Mouse (Mus musculus): ENCODE results near the gene Lkaaear1. TPM values are rescaled to one million over a fixed set of nuclear protein-coding genes. Genes with fewer than 3 reads are reported as not detected.

The Lkaaear1 gene
- total RNA-seq, 2 experiments from 2014 or later = not detected

GRCm38 (mm10) chr2:181684713-181685112 is 13.5 kb downstream of the Lkaaear1 start:
- ATAC-seq (replicated peaks; ENCODE audit: poor library complexity) = peak; percentile 26; the same call in 1 of the 2 replicates

- no peak for ATAC-seq (replicated peaks; ENCODE audit: poor library complexity)
These were observed 14.9 kb downstream of the Lkaaear1 start for GRCm38 (mm10) chr2:181683381-181683780.

GRCm38 (mm10) chr2:181681978-181682377 is 16.3 kb downstream of the Lkaaear1 start:
- ATAC-seq (replicated peaks; ENCODE audit: poor library complexity) = no peak

GRCm38 (mm10) chr2:181680716-181681117 is 17.5 kb downstream of the Lkaaear1 start:
- ATAC-seq (replicated peaks; ENCODE audit: poor library complexity) = peak; percentile 16

GRCm38 (mm10) chr2:181679951-181680715 is 18.1 kb downstream of the Lkaaear1 start, which contains the start of gene Tcea2:
Gene Tcea2, plus strand, starts transcription at chr2:181680310.
- ATAC-seq (replicated peaks; ENCODE audit: poor library complexity) = peak; percentile 47

GRCm38 (mm10) chr2:181678780-181679179 is 19.5 kb downstream of the Lkaaear1 start:
- peak; percentile 76 for ATAC-seq (replicated peaks; ENCODE audit: poor library complexity)

- no peak for ATAC-seq (replicated peaks; ENCODE audit: poor library complexity)
These were observed 20.5 kb downstream of the Lkaaear1 start for GRCm38 (mm10) chr2:181677755-181678098.

GRCm38 (mm10) chr2:181677096-181677754 is 21.0 kb downstream of the Lkaaear1 start:
- no peak for ATAC-seq (replicated peaks; ENCODE audit: poor library complexity)

GRCm38 (mm10) chr2:181676424-181676823 is 21.8 kb downstream of the Lkaaear1 start:
- no peak for ATAC-seq (replicated peaks; ENCODE audit: poor library complexity)

- ATAC-seq (replicated peaks; ENCODE audit: poor library complexity) = peak; percentile 41
These were observed 22.8 kb downstream of the Lkaaear1 start for GRCm38 (mm10) chr2:181675454-181675853.

GRCm38 (mm10) chr2:181674934-181675333 is 23.3 kb downstream of the Lkaaear1 start:
- ATAC-seq (replicated peaks; ENCODE audit: poor library complexity) = no peak

- no peak for ATAC-seq (replicated peaks; ENCODE audit: poor library complexity)
These were observed 24.7 kb downstream of the Lkaaear1 start for GRCm38 (mm10) chr2:181673501-181673900.

GRCm38 (mm10) chr2:181671984-181672383 is 26.3 kb downstream of the Lkaaear1 start:
- no peak for ATAC-seq (replicated peaks; ENCODE audit: poor library complexity)

GRCm38 (mm10) chr2:181671326-181671725 is 26.9 kb downstream of the Lkaaear1 start, which contains the start of gene Sox18:
Gene Sox18, minus strand, starts transcription at chr2:181671640.
- ATAC-seq (replicated peaks; ENCODE audit: poor library complexity) = no peak

GRCm38 (mm10) chr2:181670913-181671311 is 27.3 kb downstream of the Lkaaear1 start:
- ATAC-seq (replicated peaks; ENCODE audit: poor library complexity) = no peak

GRCm38 (mm10) chr2:181670285-181670912 is 27.8 kb downstream of the Lkaaear1 start:
- ATAC-seq (replicated peaks; ENCODE audit: poor library complexity) = peak; percentile 81

GRCm38 (mm10) chr2:181663298-181663630 is 35.0 kb downstream of the Lkaaear1 start:
- no peak for ATAC-seq (replicated peaks; ENCODE audit: poor library complexity)

GRCm38 (mm10) chr2:181662620-181663297 is 35.5 kb downstream of the Lkaaear1 start:
- ATAC-seq (replicated peaks; ENCODE audit: poor library complexity) = no peak

- peak; percentile 89 for ATAC-seq (replicated peaks; ENCODE audit: poor library complexity)
These were observed 38.6 kb downstream of the Lkaaear1 start for GRCm38 (mm10) chr2:181659609-181660055.

- peak; percentile 80 for ATAC-seq (replicated peaks; ENCODE audit: poor library complexity)
These were observed 39.2 kb downstream of the Lkaaear1 start for GRCm38 (mm10) chr2:181658930-181659555.

- ATAC-seq (replicated peaks; ENCODE audit: poor library complexity) = no peak
These were observed 39.7 kb downstream of the Lkaaear1 start for GRCm38 (mm10) chr2:181658528-181658927.

Measured in megakaryocyte progenitor cell, adult 5-6 weeks (primary cell).